Mouse (Mus musculus): Measurements from ENCODE around the gene Irak4.

DNA sequence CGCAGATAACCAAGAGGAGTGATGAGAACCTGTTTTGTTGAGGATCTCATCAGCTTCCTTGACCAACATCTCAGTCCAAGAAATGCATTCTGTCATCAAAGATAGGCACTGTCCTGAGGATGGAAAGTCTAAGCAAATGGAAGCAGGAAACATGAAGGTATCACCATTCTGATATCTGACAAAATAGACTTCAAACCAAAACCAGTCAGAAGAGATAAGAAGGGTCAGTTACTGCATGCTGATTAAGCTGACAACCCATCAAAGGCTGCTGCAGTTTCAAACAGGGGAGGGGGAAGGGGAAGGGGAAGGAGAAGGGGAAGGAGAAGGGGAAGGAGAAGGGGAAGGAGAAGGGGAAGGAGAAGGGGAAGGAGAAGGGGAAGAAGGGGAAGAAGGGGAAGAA, 44.2 kb upstream of the Irak4 start:
- TF ChIP-seq CTCF (IDR thresholded peaks at IDR 0.05; ENCODE audit: borderline replicate concordance, extremely low read depth, insufficient read depth, insufficient read length) (no peak), POLR2A (IDR thresholded peaks at IDR 0.05; ENCODE audit: borderline replicate concordance, extremely low read depth, insufficient read depth, insufficient read length, poor library complexity, severe bottlenecking) (no peak)
